Mouse (Mus musculus) stomach, embryonic 15.5 days (tissue): Measurements from ENCODE around the gene A930017K11Rik. TPM values are rescaled to one million over a fixed set of nuclear protein-coding genes. Genes with fewer than 3 reads are reported as not detected.

Experiments
- ATAC-seq: fragments of 200-750 bp; cut with Nextera tagmentation; 2 replicates; pipeline ENCODE4 v1.8.0; 2017; ENCODE audit warnings: low read depth, moderate number of reproducible peaks, moderate TSS enrichment; ENCODE audit not compliant: insufficient read depth, low FRiP score
- H3K27ac ChIP-seq: fragments of 300-500 bp; sonication (generic); 2 replicates; pipeline ENCODE4 v1.5.1; 2015; ENCODE audit warnings: mild to moderate bottlenecking, inconsistent platforms
- H3K27me3 ChIP-seq: fragments of 300-500 bp; sonication (generic); replicated peaks from 2 replicates; pipeline ENCODE4 v1.6.1; 2015; ENCODE audit warnings: inconsistent platforms
- H3K36me3 ChIP-seq: fragments of 300-500 bp; sonication (generic); 2 replicates; pipeline ENCODE4 v1.6.1; 2015; ENCODE audit warnings: inconsistent platforms
- H3K4me1 ChIP-seq: fragments of 300-500 bp; sonication (generic); 2 replicates; pipeline ENCODE4 v1.6.1; 2015; ENCODE audit warnings: inconsistent platforms
- H3K4me2 ChIP-seq: fragments of 300-500 bp; sonication (generic); 2 replicates; pipeline ENCODE4 v1.6.1; 2015; ENCODE audit warnings: mild to moderate bottlenecking, inconsistent platforms
- H3K4me3 ChIP-seq: fragments of 300-500 bp; sonication (generic); replicated peaks from 2 replicates; pipeline ENCODE4 v1.5.1; 2015; ENCODE audit warnings: inconsistent platforms
- H3K9ac ChIP-seq: fragments of 300-500 bp; sonication (generic); 2 replicates; pipeline ENCODE4 v1.6.1; 2015; ENCODE audit warnings: inconsistent platforms
- H3K9me3 ChIP-seq: fragments of 300-500 bp; sonication (generic); 2 replicates; pipeline ENCODE4 v1.6.1; 2016; ENCODE audit warnings: inconsistent platforms
- WGBS: fragments of 180-500 bp; shearing (Covaris S2); methylation state at CpG from one replicate; pipeline ENCODE4 v1.1.7; 2015; 5-methylcytosine and 5-hydroxymethylcytosine counted together
- polyA plus RNA-seq: library from polyadenylated mRNA; unstranded; fragments of >200 nt; fragmentation: Nextera tagmentation; extraction: Ambion mirVana; gene quantifications from 2 replicates; pipeline ENCODE4 v1.2.1, GENCODE M21; 2015

Gene A930017K11Rik
- polyA plus RNA-seq, 1 experiment from 2014 or later = 0.24 TPM

- Histone ChIP-seq H3K4me2 (no peak overlapping the region), H3K9ac (no peak overlapping the region), H3K36me3 (no peaks in the 10 kb centered on the region), H3K9me3 (no peaks in the 10 kb centered on the region), H3K27ac (no peak overlapping the region), H3K4me1 (peaks cover 9% of the 10 kb centered on the region; the same call in 1 of the 2 replicates), H3K4me3 (no peak overlapping the region), H3K27me3 (peaks cover 14% of the 10 kb centered on the region)
- no peak for ATAC-seq
- WGBS = 65% methylated on average over 7 of the region's 7 CpGs
Observed at GRCm38 (mm10) chr17:25946349-25946748, 6.0 kb downstream of the A930017K11Rik start.

GRCm38 (mm10) chr17:25945517-25946155 lies 6.7 kb downstream of the A930017K11Rik start:
- ATAC-seq = no peak
- 72% methylated on average over 9 of the region's 9 CpGs for WGBS
- Histone ChIP-seq H3K9ac (no peak overlapping the region), H3K36me3 (no peaks in the 10 kb centered on the region), H3K27ac (no peak overlapping the region), H3K4me2 (no peak overlapping the region), H3K4me3 (no peak overlapping the region), H3K9me3 (no peaks in the 10 kb centered on the region), H3K4me1 (peaks cover 11% of the 10 kb centered on the region), H3K27me3 (peaks cover 7% of the 10 kb centered on the region; the same call in 1 of the 2 replicates)

GRCm38 (mm10) chr17:25944366-25945163 lies 7.8 kb downstream of the A930017K11Rik start, which contains the start of the genes Pigq and Nhlrc4:
Gene Pigq, minus strand, starts transcription at chr17:25944936.
Gene Nhlrc4, minus strand, starts transcription at chr17:25944961.
- 51% methylated on average over 6 of the region's 6 CpGs for WGBS
- no peak within 1 kb of the TSS for H3K4me3 ChIP-seq
- H3K36me3 ChIP-seq = no peaks in the 10 kb centered on the region
- no peak within 1 kb of the TSS for H3K4me2 ChIP-seq
- peak; percentile 59; the same call in 1 of the 2 replicates for ATAC-seq
- no peak within 1 kb of the TSS for H3K9ac ChIP-seq
- no peaks in the 10 kb centered on the region for H3K9me3 ChIP-seq
- H3K4me1 ChIP-seq = peaks cover 14% of the 10 kb centered on the region
- no peak within 1 kb of the TSS for H3K27ac ChIP-seq
- no peaks in the 10 kb centered on the region for H3K27me3 ChIP-seq

- H3K27me3 ChIP-seq = no peaks in the 10 kb centered on the region
- WGBS = 69% methylated on average over 9 of the region's 9 CpGs
- H3K27ac ChIP-seq = no peak overlapping the region
- H3K9ac ChIP-seq = no peak overlapping the region
- H3K4me3 ChIP-seq = no peak overlapping the region
- H3K9me3 ChIP-seq = no peaks in the 10 kb centered on the region
- ATAC-seq = no peak
- H3K4me1 ChIP-seq = peaks cover 14% of the 10 kb centered on the region
- no peak overlapping the region for H3K4me2 ChIP-seq
- no peaks in the 10 kb centered on the region for H3K36me3 ChIP-seq
Observed at GRCm38 (mm10) chr17:25943769-25944168, 8.6 kb downstream of the A930017K11Rik start.

- Histone ChIP-seq H3K27ac (no peak overlapping the region), H3K9me3 (no peaks in the 10 kb centered on the region), H3K9ac (no peak overlapping the region), H3K4me2 (no peak overlapping the region), H3K36me3 (no peaks in the 10 kb centered on the region), H3K4me3 (no peak overlapping the region), H3K27me3 (no peaks in the 10 kb centered on the region), H3K4me1 (peaks cover 14% of the 10 kb centered on the region)
- no peak for ATAC-seq
- WGBS = 74% methylated on average over 3 of the region's 3 CpGs
Observed at GRCm38 (mm10) chr17:25943221-25943620, 9.1 kb downstream of the A930017K11Rik start.

- H3K36me3 ChIP-seq = no peaks in the 10 kb centered on the region
- H3K27ac ChIP-seq = no peak overlapping the region
- peak overlapping the region; percentile 69 for H3K4me3 ChIP-seq
- peak overlapping the region; percentile 65; the same call in 1 of the 2 replicates for H3K4me2 ChIP-seq
- H3K4me1 ChIP-seq = peaks cover 14% of the 10 kb centered on the region
- H3K27me3 ChIP-seq = no peaks in the 10 kb centered on the region
- peak; percentile 83 for ATAC-seq
- no peak overlapping the region for H3K9ac ChIP-seq
- 82% methylated on average over 2 of the region's 2 CpGs for WGBS
- no peaks in the 10 kb centered on the region for H3K9me3 ChIP-seq
Observed at GRCm38 (mm10) chr17:25942597-25943151, 9.7 kb downstream of the A930017K11Rik start.

- Histone ChIP-seq H3K36me3 (peaks cover 10% of the 10 kb centered on the region), H3K4me3 (peak overlapping the region; percentile 69), H3K4me2 (peak overlapping the region; percentile 65), H3K9me3 (no peaks in the 10 kb centered on the region), H3K4me1 (peaks cover 14% of the 10 kb centered on the region), H3K27me3 (no peaks in the 10 kb centered on the region), H3K9ac (peak overlapping the region; percentile 69), H3K27ac (peak overlapping the region; percentile 78)
- ATAC-seq = peak; percentile 29; the same call in 1 of the 2 replicates
- WGBS = 2% methylated on average over 52 of the region's 54 CpGs
Observed at GRCm38 (mm10) chr17:25941511-25942241, 10.7 kb downstream of the A930017K11Rik start.

- Histone ChIP-seq H3K4me1 (no peaks in the 10 kb centered on the region), H3K36me3 (peaks cover 61% of the 10 kb centered on the region), H3K4me3 (no peak overlapping the region), H3K27ac (no peak overlapping the region), H3K4me2 (no peak overlapping the region), H3K9me3 (no peaks in the 10 kb centered on the region), H3K27me3 (no peaks in the 10 kb centered on the region), H3K9ac (no peak overlapping the region)
- ATAC-seq = no peak
- WGBS = 88% methylated on average over 1 of the region's 1 CpGs
Observed at GRCm38 (mm10) chr17:25934526-25934925, 17.8 kb downstream of the A930017K11Rik start.

GRCm38 (mm10) chr17:25925348-25925747 lies 27.0 kb downstream of the A930017K11Rik start:
- H3K9ac ChIP-seq = no peak overlapping the region
- ATAC-seq = no peak
- peaks cover 5% of the 10 kb centered on the region; the same call in 1 of the 2 replicates for H3K4me1 ChIP-seq
- H3K27me3 ChIP-seq = no peaks in the 10 kb centered on the region
- H3K4me2 ChIP-seq = no peak overlapping the region
- H3K36me3 ChIP-seq = peaks cover 29% of the 10 kb centered on the region
- WGBS = 61% methylated on average over 2 of the region's 2 CpGs
- no peak overlapping the region for H3K4me3 ChIP-seq
- no peaks in the 10 kb centered on the region for H3K9me3 ChIP-seq
- H3K27ac ChIP-seq = no peak overlapping the region

- 79% methylated on average over 5 of the region's 5 CpGs for WGBS
- Histone ChIP-seq H3K27me3 (no peaks in the 10 kb centered on the region), H3K4me1 (peaks cover 19% of the 10 kb centered on the region), H3K9me3 (no peaks in the 10 kb centered on the region), H3K4me3 (no peak overlapping the region), H3K9ac (no peak overlapping the region), H3K36me3 (peaks cover 7% of the 10 kb centered on the region), H3K4me2 (no peak overlapping the region), H3K27ac (no peak overlapping the region)
- no peak for ATAC-seq
Observed at GRCm38 (mm10) chr17:25922120-25922519, 30.2 kb downstream of the A930017K11Rik start.

- peak overlapping the region; percentile 74; the same call in 1 of the 2 replicates for H3K9ac ChIP-seq
- peaks cover 19% of the 10 kb centered on the region for H3K4me1 ChIP-seq
- peak overlapping the region; percentile 98 for H3K27ac ChIP-seq
- no peaks in the 10 kb centered on the region for H3K9me3 ChIP-seq
- ATAC-seq = peak; percentile 96
- no peaks in the 10 kb centered on the region for H3K36me3 ChIP-seq
- no peaks in the 10 kb centered on the region for H3K27me3 ChIP-seq
- peak overlapping the region; percentile 92 for H3K4me3 ChIP-seq
- H3K4me2 ChIP-seq = peak overlapping the region; percentile 83
- WGBS = under 1% methylated on average over 35 of the region's 40 CpGs
Observed at GRCm38 (mm10) chr17:25919786-25920642, 32.4 kb downstream of the A930017K11Rik start.
